Mouse (Mus musculus): ENCODE measurements at regions not wholly inside any gene's neighbourhood (a gene's known extent, or its start where the extent isn't known, plus 50 kb on each side); places are given as distances from the start of the nearest gene placed in this dataset.

- no peak for TF ChIP-seq POLR2A (IDR thresholded peaks at IDR 0.05; ENCODE audit: borderline replicate concordance, extremely low read depth, insufficient read depth, insufficient read length, poor library complexity, severe bottlenecking)
- no peak for TF ChIP-seq CTCF (IDR thresholded peaks at IDR 0.05; ENCODE audit: borderline replicate concordance, extremely low read depth, insufficient read depth, insufficient read length)
Measured at GRCm38 (mm10) chr6:143648501-143648900, 481.5 kb downstream of the Etnk1 start.

Data from brain, embryonic 14.5 days (tissue).